Mouse (Mus musculus) cerebellum, adult (tissue): Measurements from ENCODE around the gene Neu3.

Experiments used
- ATAC-seq: cut with Nextera tagmentation; 2 replicates; pipeline ENCODE4 v1.9.2; 2017; ENCODE audit warnings: mild to moderate bottlenecking, moderate library complexity, mixed read lengths; ENCODE audit not compliant: insufficient number of reproducible peaks, low FRiP score, low TSS enrichment

The Neu3 gene

GRCm38 (mm10) chr7:99828083-99828570, at the start of gene Neu3:
Neu3 (minus strand) TSS chr7:99828417.
- ATAC-seq = peak; percentile 99

GRCm38 (mm10) chr7:99876345-99876744, 48.1 kb upstream of the Neu3 start:
- peak; percentile 52; the same call in 1 of the 2 replicates for ATAC-seq

GRCm38 (mm10) chr7:99875891-99876290, 47.7 kb upstream of the Neu3 start:
- ATAC-seq = no peak

GRCm38 (mm10) chr7:99873965-99874364, 45.7 kb upstream of the Neu3 start:
- ATAC-seq = no peak

- ATAC-seq = no peak
These were observed 41.1 kb upstream of the Neu3 start for GRCm38 (mm10) chr7:99869296-99869695.

- ATAC-seq = no peak
These were observed 37.0 kb upstream of the Neu3 start for GRCm38 (mm10) chr7:99865219-99865618.

- no peak for ATAC-seq
These were observed 36.2 kb upstream of the Neu3 start for GRCm38 (mm10) chr7:99864241-99865028.

GRCm38 (mm10) chr7:99863362-99863761, 35.1 kb upstream of the Neu3 start, which contains the start of gene Spcs2:
Spcs2 (minus strand) TSS chr7:99863462.
- no peak for ATAC-seq

- peak; percentile 99 for ATAC-seq
These were observed 30.8 kb upstream of the Neu3 start, which contains the start of gene Xrra1 for GRCm38 (mm10) chr7:99858813-99859585. Xrra1 (plus strand) TSS chr7:99859116.

GRCm38 (mm10) chr7:99858175-99858812, 30.1 kb upstream of the Neu3 start:
- ATAC-seq = peak; percentile 27; the same call in 1 of the 2 replicates

- ATAC-seq = no peak
These were observed 28.1 kb upstream of the Neu3 start for GRCm38 (mm10) chr7:99856266-99856861.

- no peak for ATAC-seq
These were observed 26.1 kb upstream of the Neu3 start for GRCm38 (mm10) chr7:99854311-99854710.

- ATAC-seq = no peak
These were observed 25.1 kb upstream of the Neu3 start for GRCm38 (mm10) chr7:99853350-99853749.

GRCm38 (mm10) chr7:99851618-99852017, 23.4 kb upstream of the Neu3 start:
- ATAC-seq = no peak

GRCm38 (mm10) chr7:99851121-99851520, 22.9 kb upstream of the Neu3 start:
- no peak for ATAC-seq

- ATAC-seq = no peak
These were observed 22.3 kb upstream of the Neu3 start for GRCm38 (mm10) chr7:99850534-99850933.

- no peak for ATAC-seq
These were observed 17.5 kb upstream of the Neu3 start for GRCm38 (mm10) chr7:99845533-99846236.

- ATAC-seq = no peak
These were observed 10.0 kb upstream of the Neu3 start for GRCm38 (mm10) chr7:99838241-99838640.

GRCm38 (mm10) chr7:99837358-99838071, 9.3 kb upstream of the Neu3 start:
- no peak for ATAC-seq
